Mouse (Mus musculus): ENCODE results near the gene Ino80e.

- TF ChIP-seq CTCF (IDR thresholded peaks at IDR 0.05; ENCODE audit: low read depth) (no peak), EP300 (IDR thresholded peaks at IDR 0.05; ENCODE audit: low read depth) (no peak)
Measured at GRCm38 (mm10) chr7:126831539-126831938, 30.6 kb downstream of the Ino80e start, which contains the start of gene 4930451I11Rik.
